Mouse (Mus musculus) heart, postnatal 10 days (tissue): ENCODE measurements around the gene Tstd2. TPM values are rescaled to one million over a fixed set of nuclear protein-coding genes. Genes with fewer than 3 reads are reported as not detected.

Experiments used
- DNase-seq, 2 experiments: peaks; one replicate each; pipeline ENCODE4 v3.0.0; 2021
- intact Hi-C: fragments of 180-260 bp; cut with DNase I; formaldehyde crosslinking; loops from one replicate; pipeline ENCODE4 v1.15.1; 2025
- total RNA-seq, 2 experiments: library from RNA; stranded (reverse); gene quantifications; 2 replicates each; pipeline ENCODE4 v1.2.3; 2021

Gene Tstd2
- total RNA-seq, 2 experiments from 2014 or later = 16.3 to 20.7 TPM

GRCm38 (mm10) chr4:46123358-46123757 is 15.1 kb downstream of the Tstd2 start:
- intact Hi-C loops = no loop called here
- DNase-seq = no peak

- intact Hi-C loops = no loop called here
- DNase-seq = no peak
Measured at GRCm38 (mm10) chr4:46120767-46121166, 17.7 kb downstream of the Tstd2 start.

GRCm38 (mm10) chr4:46119514-46120094 is 18.9 kb downstream of the Tstd2 start:
- intact Hi-C loops = no loop called here
- DNase-seq = no peak

- DNase-seq = no peak
- intact Hi-C loops = no loop called here
Measured at GRCm38 (mm10) chr4:46117536-46117935, 21.0 kb downstream of the Tstd2 start.

GRCm38 (mm10) chr4:46116544-46117175 is 21.8 kb downstream of the Tstd2 start:
- intact Hi-C loops = no loop called here
- DNase-seq = peak in 1 of 2 experiments; percentile 35

- intact Hi-C loops = no loop called here
Measured at GRCm38 (mm10) chr4:46115308-46115707, 23.2 kb downstream of the Tstd2 start.

GRCm38 (mm10) chr4:46111361-46111760 is 27.1 kb downstream of the Tstd2 start:
- intact Hi-C loops = no loop called here
- DNase-seq = no peak

More at GRCm38 (mm10) chr4:46115308-46115707, 23.2 kb downstream of the Tstd2 start:
- no peak for DNase-seq

- no peak for DNase-seq
- intact Hi-C loops = no loop called here
Measured at GRCm38 (mm10) chr4:46110084-46110483, 28.4 kb downstream of the Tstd2 start.

- intact Hi-C loops = no loop called here
- no peak for DNase-seq
Measured at GRCm38 (mm10) chr4:46102078-46102769, 36.3 kb downstream of the Tstd2 start.

GRCm38 (mm10) chr4:46101211-46101711 is 37.2 kb downstream of the Tstd2 start:
- DNase-seq = no peak
- intact Hi-C loops = no loop called here

- intact Hi-C loops = no loop called here
- DNase-seq = no peak
Measured at GRCm38 (mm10) chr4:46100539-46100938, 38.0 kb downstream of the Tstd2 start.

- intact Hi-C loops = no loop called here
- DNase-seq = no peak
Measured at GRCm38 (mm10) chr4:46099132-46099531, 39.4 kb downstream of the Tstd2 start.

GRCm38 (mm10) chr4:46097591-46097990 is 40.9 kb downstream of the Tstd2 start:
- DNase-seq = no peak
- intact Hi-C loops = no loop called here

- intact Hi-C loops = no loop called here
- DNase-seq = no peak
Measured at GRCm38 (mm10) chr4:46096546-46096945, 41.9 kb downstream of the Tstd2 start.

- intact Hi-C loops = no loop called here
- DNase-seq = no peak
Measured at GRCm38 (mm10) chr4:46095826-46096159, 42.7 kb downstream of the Tstd2 start.

- intact Hi-C loops = no loop called here
- DNase-seq = peak; percentile 69 to 70
Measured at GRCm38 (mm10) chr4:46094916-46095825, 43.3 kb downstream of the Tstd2 start.

GRCm38 (mm10) chr4:46092429-46093076 is 45.9 kb downstream of the Tstd2 start:
- DNase-seq = no peak
- intact Hi-C loops = no loop called here

GRCm38 (mm10) chr4:46089524-46090125 is 48.9 kb downstream of the Tstd2 start:
- intact Hi-C loops = no loop called here
- no peak for DNase-seq

GRCm38 (mm10) chr4:46087852-46088251 is 50.6 kb downstream of the Tstd2 start:
- peak; percentile 64 to 75 for DNase-seq
- intact Hi-C loops = no loop called here

GRCm38 (mm10) chr4:46087427-46087771 is 51.1 kb downstream of the Tstd2 start:
- DNase-seq = no peak
- intact Hi-C loops = no loop called here
